Mouse (Mus musculus): Measurements from ENCODE around the gene Lrrc7. TPM values are rescaled to one million over a fixed set of nuclear protein-coding genes. Genes with fewer than 3 reads are reported as not detected.

Gene Lrrc7
- polyA plus RNA-seq, 1 experiment, result 0.04 TPM

DNA sequence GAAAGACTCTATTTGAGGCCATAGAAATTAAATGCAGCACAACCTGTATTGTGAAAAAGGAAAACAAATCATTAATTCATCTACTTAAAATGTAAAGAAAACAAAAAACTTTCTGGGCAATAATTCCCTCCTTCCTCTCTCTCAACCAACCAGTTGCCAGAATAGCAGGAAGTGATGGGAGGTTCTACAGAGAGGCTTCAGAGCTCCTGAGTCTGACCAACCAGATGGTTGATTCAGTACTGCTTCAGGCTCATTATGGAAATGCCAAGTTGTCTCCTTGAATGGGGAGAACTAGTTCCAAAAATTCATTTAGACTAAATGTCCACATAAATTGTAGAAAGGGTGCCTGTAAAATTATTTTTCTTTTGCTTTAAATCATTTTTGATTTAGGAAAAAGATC, 231.9 kb downstream of the Lrrc7 start:
- Histone ChIP-seq H3K36me3 (ENCODE audit: control insufficient read depth, insufficient read depth, low read length) (no peaks in the 10 kb centered on the region), H3K4me1 (ENCODE audit: control insufficient read depth, insufficient read depth, insufficient read length) (no peaks in the 10 kb centered on the region), H3K27me3 (ENCODE audit: control insufficient read depth, insufficient read depth, low read length) (no peaks in the 10 kb centered on the region), H3K27ac (ENCODE audit: insufficient read depth, low read length) (no peak overlapping the region), H3K4me3 (ENCODE audit: extremely low read depth, insufficient read depth, insufficient read length) (no peak overlapping the region)
- TF ChIP-seq CTCF (IDR thresholded peaks at IDR 0.05; ENCODE audit: extremely low read depth, insufficient read depth, insufficient read length, insufficient replicate concordance) (no peak), POLR2A (IDR thresholded peaks at IDR 0.05; ENCODE audit: low read depth, low read length) (no peak)
- DNase-seq (ENCODE audit: low read depth in 1 of 2, low spot score in 2 of 2), result no peak

DNA sequence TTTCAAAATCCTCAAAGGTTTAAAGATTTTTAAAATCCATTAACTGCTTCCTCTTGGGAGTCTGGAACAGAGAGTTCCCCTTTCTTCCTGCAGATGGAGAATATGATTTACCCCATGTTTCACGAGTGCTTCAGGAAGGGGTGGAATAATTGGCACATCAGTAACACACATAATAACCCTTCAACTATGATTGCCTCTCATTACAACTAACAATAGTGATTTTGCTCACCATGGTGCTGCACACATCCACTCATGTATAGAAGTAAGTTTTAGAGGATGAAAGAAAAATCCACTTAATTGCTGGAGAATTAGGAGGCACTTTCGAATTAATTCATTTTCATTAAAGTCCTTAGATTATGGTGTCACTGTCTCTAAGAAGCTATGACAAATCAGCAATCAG, 251.6 kb downstream of the Lrrc7 start:
- WGBS, result 43% methylated on average over 2 of the region's 2 CpGs
- no peaks in the 10 kb centered on the region for H3K36me3 ChIP-seq (ENCODE audit: control insufficient read depth, insufficient read depth, low read length)
- no peak for DNase-seq (ENCODE audit: low read depth in 1 of 2, low spot score in 2 of 2)
- no peaks in the 10 kb centered on the region for H3K27me3 ChIP-seq (ENCODE audit: control insufficient read depth, insufficient read depth, low read length)
- H3K4me3 ChIP-seq (ENCODE audit: extremely low read depth, insufficient read depth, insufficient read length), result no peak overlapping the region
- no peak for TF ChIP-seq CTCF (IDR thresholded peaks at IDR 0.05; ENCODE audit: extremely low read depth, insufficient read depth, insufficient read length, insufficient replicate concordance)
- no peak for TF ChIP-seq POLR2A (IDR thresholded peaks at IDR 0.05; ENCODE audit: low read depth, low read length)
- H3K27ac ChIP-seq (ENCODE audit: insufficient read depth, low read length), result no peak overlapping the region
- H3K4me1 ChIP-seq (ENCODE audit: control insufficient read depth, insufficient read depth, insufficient read length), result no peaks in the 10 kb centered on the region

DNA sequence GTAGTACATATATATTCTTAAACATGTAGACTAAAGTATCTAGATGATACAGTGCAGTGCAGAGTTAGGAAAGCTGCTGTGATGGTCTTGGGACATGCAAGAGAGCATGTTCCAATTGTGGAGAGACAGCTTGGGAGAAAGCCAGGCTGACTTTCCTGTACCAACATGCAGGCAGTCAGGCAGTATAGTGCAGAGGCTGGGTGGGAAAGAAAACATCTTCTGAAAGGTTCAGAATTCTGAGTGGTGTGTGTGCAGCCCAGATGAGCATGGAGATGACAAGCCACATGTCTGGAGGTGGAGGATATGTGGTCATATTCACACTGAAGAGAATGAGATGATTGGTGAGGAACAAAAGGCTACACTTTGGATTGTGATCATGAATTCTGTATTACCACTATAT, 254.6 kb downstream of the Lrrc7 start:
- Histone ChIP-seq H3K36me3 (ENCODE audit: control insufficient read depth, insufficient read depth, low read length) (no peaks in the 10 kb centered on the region), H3K4me3 (ENCODE audit: extremely low read depth, insufficient read depth, insufficient read length) (no peak overlapping the region), H3K27me3 (ENCODE audit: control insufficient read depth, insufficient read depth, low read length) (no peaks in the 10 kb centered on the region), H3K4me1 (ENCODE audit: control insufficient read depth, insufficient read depth, insufficient read length) (no peaks in the 10 kb centered on the region), H3K27ac (ENCODE audit: insufficient read depth, low read length) (no peak overlapping the region)
- TF ChIP-seq POLR2A (IDR thresholded peaks at IDR 0.05; ENCODE audit: low read depth, low read length), result no peak
- TF ChIP-seq CTCF (IDR thresholded peaks at IDR 0.05; ENCODE audit: extremely low read depth, insufficient read depth, insufficient read length, insufficient replicate concordance), result no peak
- no peak for DNase-seq (ENCODE audit: low read depth in 1 of 2, low spot score in 2 of 2)

DNA sequence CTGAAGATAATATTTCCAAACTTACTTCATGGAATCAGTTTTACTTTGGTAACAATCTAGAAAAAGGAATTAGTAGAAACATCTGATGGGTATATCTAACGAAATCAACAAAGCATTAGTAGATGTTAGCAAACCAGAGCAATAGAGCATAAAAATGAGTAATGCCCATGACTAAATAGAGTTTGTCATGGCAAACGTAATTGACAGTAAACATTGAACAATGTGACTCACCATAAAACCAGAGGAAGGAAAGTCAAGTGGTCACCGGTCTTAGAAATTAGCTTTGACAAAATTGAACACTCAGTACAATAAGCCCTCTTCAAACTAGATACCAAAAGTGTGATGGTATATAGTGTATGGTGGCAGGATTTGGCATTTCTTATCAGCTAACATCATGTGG, 263.3 kb downstream of the Lrrc7 start:
- Histone ChIP-seq H3K27me3 (ENCODE audit: control insufficient read depth, insufficient read depth, low read length) (no peaks in the 10 kb centered on the region), H3K27ac (ENCODE audit: insufficient read depth, low read length) (no peak overlapping the region), H3K4me3 (ENCODE audit: extremely low read depth, insufficient read depth, insufficient read length) (no peak overlapping the region), H3K36me3 (ENCODE audit: control insufficient read depth, insufficient read depth, low read length) (no peaks in the 10 kb centered on the region), H3K4me1 (ENCODE audit: control insufficient read depth, insufficient read depth, insufficient read length) (no peaks in the 10 kb centered on the region)
- TF ChIP-seq CTCF (IDR thresholded peaks at IDR 0.05; ENCODE audit: extremely low read depth, insufficient read depth, insufficient read length, insufficient replicate concordance), result no peak
- TF ChIP-seq POLR2A (IDR thresholded peaks at IDR 0.05; ENCODE audit: low read depth, low read length), result no peak
- 86% methylated on average over 3 of the region's 3 CpGs for WGBS
- DNase-seq (ENCODE audit: low read depth in 1 of 2, low spot score in 2 of 2), result no peak

DNA sequence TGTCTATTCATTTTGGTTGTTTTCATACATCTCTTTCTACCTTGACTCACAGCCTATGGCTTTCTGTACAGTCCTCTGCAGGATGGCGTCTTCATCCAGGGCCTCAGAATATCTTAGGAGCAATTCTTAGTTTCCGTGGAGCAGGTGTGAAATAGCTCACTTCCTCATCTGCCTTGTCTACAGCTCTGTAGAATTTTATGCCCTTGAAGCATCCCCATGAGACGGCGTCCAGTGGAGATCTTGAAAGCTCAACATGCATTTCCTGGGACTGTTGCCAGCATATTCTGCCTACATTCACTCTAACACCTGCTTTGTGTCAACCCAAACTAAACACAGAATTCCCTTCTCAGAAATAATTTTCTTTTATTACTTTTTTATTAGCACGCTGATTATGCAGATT, 267.0 kb downstream of the Lrrc7 start:
- WGBS, result 79% methylated on average over 5 of the region's 5 CpGs
- no peak for DNase-seq (ENCODE audit: low read depth in 1 of 2, low spot score in 2 of 2)
- Histone ChIP-seq H3K27me3 (ENCODE audit: control insufficient read depth, insufficient read depth, low read length) (no peaks in the 10 kb centered on the region), H3K27ac (ENCODE audit: insufficient read depth, low read length) (no peak overlapping the region), H3K4me1 (ENCODE audit: control insufficient read depth, insufficient read depth, insufficient read length) (no peaks in the 10 kb centered on the region), H3K36me3 (ENCODE audit: control insufficient read depth, insufficient read depth, low read length) (no peaks in the 10 kb centered on the region), H3K4me3 (ENCODE audit: extremely low read depth, insufficient read depth, insufficient read length) (no peak overlapping the region)
- TF ChIP-seq POLR2A (IDR thresholded peaks at IDR 0.05; ENCODE audit: low read depth, low read length) (no peak), CTCF (IDR thresholded peaks at IDR 0.05; ENCODE audit: extremely low read depth, insufficient read depth, insufficient read length, insufficient replicate concordance) (no peak)

DNA sequence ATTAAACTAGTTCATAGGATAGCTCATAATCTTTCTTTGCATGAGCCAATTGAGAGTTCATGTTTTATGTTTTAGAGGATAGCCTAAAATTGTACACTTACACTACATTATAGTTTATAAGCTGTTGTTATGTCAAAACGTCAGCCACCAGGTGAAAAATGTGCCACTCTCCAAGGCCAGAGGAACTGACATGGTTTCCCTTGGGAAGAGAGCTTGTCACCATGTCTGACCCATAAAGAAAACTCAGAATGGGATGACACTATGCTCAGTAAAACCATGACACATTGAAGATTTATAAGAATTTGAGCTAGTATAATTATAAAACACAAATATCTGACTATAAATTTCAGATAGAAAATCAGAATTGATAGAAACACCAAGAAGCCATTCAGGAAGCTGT, 277.6 kb downstream of the Lrrc7 start:
- Histone ChIP-seq H3K4me1 (ENCODE audit: control insufficient read depth, insufficient read depth, insufficient read length) (no peaks in the 10 kb centered on the region), H3K36me3 (ENCODE audit: control insufficient read depth, insufficient read depth, low read length) (no peaks in the 10 kb centered on the region), H3K4me3 (ENCODE audit: extremely low read depth, insufficient read depth, insufficient read length) (no peak overlapping the region), H3K27ac (ENCODE audit: insufficient read depth, low read length) (no peak overlapping the region), H3K27me3 (ENCODE audit: control insufficient read depth, insufficient read depth, low read length) (no peaks in the 10 kb centered on the region)
- WGBS, result 61% methylated on average over 1 of the region's 1 CpGs
- TF ChIP-seq CTCF (IDR thresholded peaks at IDR 0.05; ENCODE audit: extremely low read depth, insufficient read depth, insufficient read length, insufficient replicate concordance), result no peak
- no peak for TF ChIP-seq POLR2A (IDR thresholded peaks at IDR 0.05; ENCODE audit: low read depth, low read length)
- DNase-seq (ENCODE audit: low read depth in 1 of 2, low spot score in 2 of 2), result no peak

DNA sequence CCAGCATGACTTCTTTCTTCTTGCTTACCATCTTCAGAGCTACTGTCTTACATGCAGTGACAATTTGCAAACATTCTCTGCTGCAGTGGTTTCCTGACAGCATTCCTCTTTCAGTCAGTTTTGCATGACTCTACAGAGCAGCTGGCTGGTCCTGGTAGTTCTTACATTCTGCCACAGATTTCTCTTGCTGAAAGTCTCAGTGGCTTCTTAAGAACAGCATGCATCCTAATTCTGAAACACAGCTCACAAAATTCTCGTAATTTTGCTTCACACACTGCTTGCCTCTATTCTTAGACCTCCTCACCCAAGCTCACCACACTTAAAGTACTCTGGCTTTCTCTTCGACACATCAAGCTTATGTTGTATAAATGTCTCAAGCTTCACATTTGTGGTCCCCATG, 283.4 kb downstream of the Lrrc7 start:
- TF ChIP-seq POLR2A (IDR thresholded peaks at IDR 0.05; ENCODE audit: low read depth, low read length) (no peak), CTCF (IDR thresholded peaks at IDR 0.05; ENCODE audit: extremely low read depth, insufficient read depth, insufficient read length, insufficient replicate concordance) (no peak)
- no peaks in the 10 kb centered on the region for H3K4me1 ChIP-seq (ENCODE audit: control insufficient read depth, insufficient read depth, insufficient read length)
- H3K36me3 ChIP-seq (ENCODE audit: control insufficient read depth, insufficient read depth, low read length), result no peaks in the 10 kb centered on the region
- no peak for DNase-seq (ENCODE audit: low read depth in 1 of 2, low spot score in 2 of 2)
- H3K4me3 ChIP-seq (ENCODE audit: extremely low read depth, insufficient read depth, insufficient read length), result no peak overlapping the region
- no peaks in the 10 kb centered on the region for H3K27me3 ChIP-seq (ENCODE audit: control insufficient read depth, insufficient read depth, low read length)
- H3K27ac ChIP-seq (ENCODE audit: insufficient read depth, low read length), result no peak overlapping the region
- WGBS, result 60% methylated on average over 2 of the region's 2 CpGs

All from spleen, adult 2 months (tissue).